Mouse (Mus musculus) midbrain, embryonic 11.5 days (tissue): ENCODE data around the gene Mrpl46. TPM values are rescaled to one million over a fixed set of nuclear protein-coding genes. Genes with fewer than 3 reads are reported as not detected.

Experiments used
- ATAC-seq: fragments of 200-750 bp; cut with Nextera tagmentation; 2 replicates; pipeline ENCODE4 v1.8.0; 2017; ENCODE audit warnings: moderate TSS enrichment, moderate library complexity; ENCODE audit not compliant: low FRiP score
- DNase-seq: peaks from one replicate; pipeline ENCODE4 v3.0.0; 2015; ENCODE audit warnings: low spot score; ENCODE audit errors: missing footprints
- H3K27ac ChIP-seq: fragments of 300-500 bp; sonication (generic); 2 replicates; pipeline ENCODE4 v1.5.1; 2014; ENCODE audit warnings: low read depth, low read length
- H3K27me3 ChIP-seq: fragments of 300-500 bp; sonication (generic); 2 replicates; pipeline ENCODE4 v1.6.1; 2014; ENCODE audit warnings: mild to moderate bottlenecking, low read length, moderate library complexity, mixed read lengths; ENCODE audit not compliant: control insufficient read depth, insufficient read depth
- H3K36me3 ChIP-seq: fragments of 300-500 bp; sonication (generic); 2 replicates; pipeline ENCODE4 v1.6.1; 2014; ENCODE audit warnings: mild to moderate bottlenecking, low read length, moderate library complexity, mixed read lengths; ENCODE audit not compliant: control insufficient read depth, insufficient read depth
- H3K4me1 ChIP-seq: fragments of 300-500 bp; sonication (generic); 2 replicates; pipeline ENCODE4 v1.6.1; 2014; ENCODE audit warnings: low read length; ENCODE audit not compliant: control insufficient read depth, insufficient read depth
- H3K4me2 ChIP-seq: fragments of 300-500 bp; sonication (generic); 2 replicates; pipeline ENCODE4 v1.6.1; 2014; ENCODE audit warnings: mild to moderate bottlenecking, moderate library complexity
- H3K4me3 ChIP-seq: fragments of 300-500 bp; sonication (generic); 2 replicates; pipeline ENCODE4 v1.5.1; 2014; ENCODE audit warnings: low read depth, low read length
- H3K9ac ChIP-seq: fragments of 300-500 bp; sonication (generic); 2 replicates; pipeline ENCODE4 v1.6.1; 2014; ENCODE audit warnings: low read length
- H3K9me3 ChIP-seq: fragments of 300-500 bp; sonication (generic); 2 replicates; pipeline ENCODE4 v1.6.1; 2016; ENCODE audit warnings: low read length; ENCODE audit not compliant: control insufficient read depth
- WGBS: fragments of 180-500 bp; shearing (Covaris S2); extraction: QIAGEN DNeasy Blood & Tissue Kit; methylation state at CpG from one replicate; pipeline ENCODE4 v1.1.7; 2014; 5-methylcytosine and 5-hydroxymethylcytosine counted together
- polyA plus RNA-seq: library from polyadenylated mRNA; unstranded; fragments of >200 nt; fragmentation: Nextera tagmentation; extraction: Ambion mirVana; gene quantifications from 2 replicates; pipeline ENCODE4 v1.2.1, GENCODE M21; 2014

Mrpl46 gene
- polyA plus RNA-seq, 1 experiment from 2014 or later, result 78.6 TPM

- Histone ChIP-seq H3K9ac (no peak overlapping the region), H3K9me3 (no peaks in the 10 kb centered on the region), H3K4me1 (no peaks in the 10 kb centered on the region), H3K27me3 (no peaks in the 10 kb centered on the region), H3K27ac (no peak overlapping the region), H3K4me3 (no peak overlapping the region), H3K36me3 (no peaks in the 10 kb centered on the region), H3K4me2 (no peak overlapping the region)
- DNase-seq (no peak), ATAC-seq (no peak)
- WGBS, result 79% methylated on average over 4 of the region's 4 CpGs
Observed at GRCm38 (mm10) chr7:78752961-78753360, 30.4 kb downstream of the Mrpl46 start.

DNA sequence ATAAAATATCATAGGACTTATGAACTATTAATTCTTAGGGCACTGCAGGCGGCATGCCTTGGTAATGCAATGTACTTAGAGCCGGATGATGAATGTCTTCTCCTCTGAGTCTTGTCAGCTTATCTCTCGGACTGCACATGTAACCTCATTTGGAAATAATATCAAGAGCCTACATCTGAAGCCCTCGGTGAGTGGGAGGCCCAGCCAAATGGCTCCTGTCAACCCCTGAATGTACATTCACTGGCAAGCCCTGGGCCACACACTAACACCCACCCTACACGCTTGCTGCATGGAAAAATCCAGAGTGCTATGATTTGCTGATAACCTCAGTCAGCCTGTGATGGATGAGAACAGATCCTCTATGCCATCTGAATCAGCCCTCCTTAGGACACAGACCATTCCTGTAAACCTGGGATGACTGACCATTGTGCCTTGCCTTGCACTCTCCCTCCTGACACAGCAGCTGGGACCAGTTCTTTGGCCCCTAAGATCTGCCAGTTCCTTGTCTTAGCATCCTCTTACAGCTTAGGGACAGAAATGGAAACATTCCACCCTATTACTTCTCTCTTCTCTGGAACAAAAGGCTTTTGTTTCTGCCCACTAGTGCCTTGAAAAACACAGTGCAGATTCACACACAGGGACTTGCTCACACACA, 39.5 kb downstream of the Mrpl46 start:
- no peak overlapping the region for H3K4me2 ChIP-seq
- WGBS, result 88% methylated on average over 5 of the region's 5 CpGs
- H3K36me3 ChIP-seq, result no peaks in the 10 kb centered on the region
- H3K4me1 ChIP-seq, result no peaks in the 10 kb centered on the region
- no peak overlapping the region for H3K27ac ChIP-seq
- H3K27me3 ChIP-seq, result no peaks in the 10 kb centered on the region
- DNase-seq (no peak), ATAC-seq (no peak)
- no peak overlapping the region for H3K4me3 ChIP-seq
- H3K9ac ChIP-seq, result no peak overlapping the region
- no peaks in the 10 kb centered on the region for H3K9me3 ChIP-seq

- no peak for DNase-seq
- H3K27me3 ChIP-seq, result no peaks in the 10 kb centered on the region
- H3K9ac ChIP-seq, result no peak overlapping the region
- H3K36me3 ChIP-seq, result no peaks in the 10 kb centered on the region
- H3K9me3 ChIP-seq, result no peaks in the 10 kb centered on the region
- no peak overlapping the region for H3K27ac ChIP-seq
- no peak overlapping the region for H3K4me2 ChIP-seq
- H3K4me1 ChIP-seq, result no peaks in the 10 kb centered on the region
- H3K4me3 ChIP-seq, result no peak overlapping the region
- no peak for ATAC-seq
- WGBS, result 87% methylated on average over 8 of the region's 8 CpGs
Observed at GRCm38 (mm10) chr7:78739351-78740000, 43.9 kb downstream of the Mrpl46 start.

GRCm38 (mm10) chr7:78737614-78738210, 45.6 kb downstream of the Mrpl46 start, which contains the start of gene Ntrk3:
Gene Ntrk3, minus strand, starts transcription at chr7:78738012.
- WGBS, result 88% methylated on average over 5 of the region's 5 CpGs
- no peaks in the 10 kb centered on the region for H3K36me3 ChIP-seq

DNA sequence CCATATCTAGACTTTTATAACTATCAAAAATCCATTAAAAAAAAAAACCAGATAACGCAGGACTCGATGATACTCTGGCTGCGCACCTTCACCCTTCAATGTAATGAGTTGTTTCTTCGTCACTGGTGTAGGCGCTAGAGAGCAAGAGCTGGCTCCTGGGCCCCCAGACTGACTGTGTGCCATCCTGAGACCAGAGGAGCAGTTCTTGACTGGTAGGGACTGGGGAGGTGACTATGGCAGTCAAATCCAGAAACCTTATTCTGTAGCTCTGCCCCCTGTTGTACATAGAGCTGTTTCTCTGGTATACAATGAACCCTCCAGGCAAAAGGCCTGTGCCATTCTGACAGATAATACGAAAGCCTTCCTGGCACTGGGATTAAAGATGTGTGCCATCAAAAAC, 46.1 kb downstream of the Mrpl46 start:
- 92% methylated on average over 6 of the region's 6 CpGs for whole genome bisulfite sequencing
- H3K27ac ChIP-seq, result no peak overlapping the region
- H3K4me3 ChIP-seq, result no peak overlapping the region
- no peaks in the 10 kb centered on the region for H3K4me1 ChIP-seq
- H3K9ac ChIP-seq, result no peak overlapping the region
- H3K36me3 ChIP-seq, result no peaks in the 10 kb centered on the region
- no peaks in the 10 kb centered on the region for H3K27me3 ChIP-seq
- no peak overlapping the region for H3K4me2 ChIP-seq
- ATAC-seq, result no peak
- H3K9me3 ChIP-seq, result no peaks in the 10 kb centered on the region
- DNase-seq, result no peak

More at GRCm38 (mm10) chr7:78737614-78738210, 45.6 kb downstream of the Mrpl46 start, which contains the start of gene Ntrk3:
- Histone ChIP-seq H3K4me3 (no peak within 1 kb of the TSS), H3K4me1 (no peaks in the 10 kb centered on the region), H3K27me3 (no peaks in the 10 kb centered on the region), H3K9ac (no peak within 1 kb of the TSS), H3K4me2 (no peak within 1 kb of the TSS), H3K27ac (no peak within 1 kb of the TSS), H3K9me3 (no peaks in the 10 kb centered on the region)
- ATAC-seq (no peak), DNase-seq (no peak)

DNA sequence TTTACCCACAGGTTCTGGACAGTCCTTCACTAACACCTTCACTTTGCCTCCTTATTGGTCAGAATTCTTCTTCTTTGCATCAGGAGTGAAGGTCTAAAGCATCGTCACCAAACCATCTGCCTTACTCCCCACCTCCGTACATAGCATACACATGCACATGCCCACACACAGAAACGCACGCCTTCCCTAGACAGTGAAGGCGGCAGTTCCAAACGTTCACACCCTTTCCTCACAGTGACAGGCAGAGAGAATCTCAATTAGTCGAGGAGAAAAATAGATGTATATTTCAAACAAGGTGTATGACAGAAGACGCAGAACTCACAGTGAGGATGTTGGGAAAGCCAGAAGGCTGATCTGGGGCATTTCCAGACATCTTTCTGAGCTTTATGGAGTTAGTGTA, 51.9 kb downstream of the Mrpl46 start:
- Histone ChIP-seq H3K4me1 (no peaks in the 10 kb centered on the region), H3K36me3 (no peaks in the 10 kb centered on the region), H3K9ac (no peak overlapping the region), H3K4me3 (no peak overlapping the region), H3K27me3 (no peaks in the 10 kb centered on the region), H3K9me3 (no peaks in the 10 kb centered on the region), H3K4me2 (no peak overlapping the region), H3K27ac (no peak overlapping the region)
- DNase-seq (no peak), ATAC-seq (no peak)
- 86% methylated on average over 8 of the region's 8 CpGs for WGBS

Other genes starting within 250 kb of the Mrpl46 start
- gene Ntrk3, start 45.5 kb downstream of the Mrpl46 start, polyA plus RNA-seq, result 3.6 and 4.2 TPM in 2 replicates
- 71.9 and 87.7 TPM in 2 replicates for gene Mrps11, start 412 bp downstream of the Mrpl46 start, polyA plus RNA-seq
- gene Det1, start 63.7 kb upstream of the Mrpl46 start, polyA plus RNA-seq, result 20.5 and 24.0 TPM in 2 replicates
- gene Aen, start 112.3 kb upstream of the Mrpl46 start, polyA plus RNA-seq, result 42.2 and 48.9 TPM in 2 replicates
- 0.57 and 0.78 TPM in 2 replicates for gene Isg20, start 129.9 kb upstream of the Mrpl46 start, polyA plus RNA-seq